Mouse (Mus musculus): ENCODE data around the gene Mpc1.

Gene Mpc1

DNA sequence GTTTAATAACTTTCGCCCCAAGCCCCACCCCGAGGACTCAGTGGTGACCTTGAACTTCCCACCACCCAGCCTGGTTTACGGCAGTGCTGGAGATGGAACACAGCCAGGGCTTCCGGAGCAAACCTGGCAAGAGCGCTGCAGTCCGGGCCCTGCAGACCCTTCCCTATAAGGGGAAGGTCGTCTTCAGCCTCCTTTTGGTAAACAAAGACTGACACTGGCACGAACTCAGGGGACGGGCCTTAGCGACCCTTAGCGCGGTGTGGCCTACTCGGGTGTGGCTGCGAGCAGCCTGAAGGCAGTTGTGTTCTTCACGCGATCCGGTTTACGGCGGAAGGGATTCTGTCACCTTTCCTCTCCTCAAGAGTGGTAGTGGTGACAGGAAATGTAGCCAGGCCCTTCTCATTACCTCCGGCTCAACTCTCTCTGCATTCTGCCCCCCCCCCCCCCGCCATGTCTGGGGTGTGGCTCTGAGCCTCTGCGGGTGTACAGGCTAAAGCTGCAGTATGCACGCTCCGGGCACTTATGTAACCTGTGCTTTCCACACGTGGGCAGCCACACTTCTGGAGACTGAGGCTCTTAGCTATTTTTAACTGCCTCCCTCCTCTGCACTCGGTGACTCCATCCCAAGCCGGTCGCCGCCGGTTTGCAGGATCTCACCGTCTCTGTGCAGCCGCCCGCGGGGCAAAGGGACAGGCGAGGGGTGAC is at the start of gene Mpc1:
Gene Mpc1 (plus strand): TSS at position 84 of the 705 bp plus-strand sequence.
- peak; percentile 92 to 93 for DNase-seq (ENCODE audit: inconsistent age in 2 of 2, low spot score in 1 of 2)

DNA sequence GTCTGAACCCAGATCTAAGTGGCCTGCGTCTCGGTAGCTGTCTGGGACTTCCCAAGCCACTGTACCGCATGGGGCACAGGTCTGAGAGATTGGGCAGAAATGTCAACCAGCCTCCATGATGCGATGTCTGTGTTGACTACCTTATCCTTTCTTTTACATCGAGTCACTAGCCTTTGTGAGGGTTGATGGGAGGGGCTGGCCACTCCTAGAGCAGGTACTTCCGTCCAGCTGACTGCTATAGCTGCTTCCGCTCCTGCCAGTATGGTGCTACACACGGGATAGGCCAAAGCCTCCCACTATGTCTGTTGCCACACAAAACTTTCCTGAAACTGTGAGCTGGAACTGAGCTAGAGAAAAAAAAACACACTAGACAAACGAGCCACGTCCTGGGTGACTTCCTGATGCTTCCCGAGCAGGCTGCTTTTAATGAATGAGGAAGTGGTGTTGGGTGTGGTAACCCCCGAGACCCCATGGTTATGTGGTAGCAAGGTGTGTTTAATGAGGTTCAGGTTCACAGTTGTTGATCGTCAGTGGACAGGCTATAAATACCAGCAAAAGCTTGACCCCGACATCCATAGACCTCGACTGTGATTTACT is 49.0 kb upstream of the Mpc1 start:
- peak in 1 of 2 experiments; percentile 45 for DNase-seq (ENCODE audit: inconsistent age in 2 of 2, low spot score in 1 of 2)

GRCm38 (mm10) chr17:8234537-8234936 is 48.2 kb upstream of the Mpc1 start:
- DNase-seq (ENCODE audit: inconsistent age in 2 of 2, low spot score in 1 of 2): no peak

DNA sequence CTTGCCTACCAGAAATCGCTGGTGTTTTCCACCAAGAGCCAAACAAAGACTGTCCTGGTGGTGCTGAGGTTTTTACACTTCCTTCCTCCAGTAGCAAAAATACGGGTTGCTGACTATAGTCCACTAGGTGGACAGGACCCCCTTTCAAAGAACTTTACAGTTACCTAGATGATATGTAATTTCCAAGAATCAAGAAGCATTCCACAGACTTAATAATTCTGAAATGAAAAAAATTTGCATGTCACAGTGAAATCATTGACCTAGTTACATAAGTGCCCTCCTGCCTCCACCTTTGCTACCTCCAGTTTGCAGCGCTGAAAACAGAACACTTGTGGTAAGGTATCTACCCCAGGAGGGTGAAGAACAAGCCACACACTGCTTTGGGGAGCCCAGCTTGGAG is 47.0 kb upstream of the Mpc1 start, which contains the start of gene Ccr6:
Gene Ccr6 (plus strand): TSS at position 301 of the 400 bp plus-strand sequence.
- DNase-seq (ENCODE audit: inconsistent age in 2 of 2, low spot score in 1 of 2): peak in 1 of 2 experiments; percentile 44

- peak in 1 of 2 experiments; percentile 28 for DNase-seq (ENCODE audit: inconsistent age in 2 of 2, low spot score in 1 of 2)
Measured at GRCm38 (mm10) chr17:8238012-8238710, 44.5 kb upstream of the Mpc1 start.

DNA sequence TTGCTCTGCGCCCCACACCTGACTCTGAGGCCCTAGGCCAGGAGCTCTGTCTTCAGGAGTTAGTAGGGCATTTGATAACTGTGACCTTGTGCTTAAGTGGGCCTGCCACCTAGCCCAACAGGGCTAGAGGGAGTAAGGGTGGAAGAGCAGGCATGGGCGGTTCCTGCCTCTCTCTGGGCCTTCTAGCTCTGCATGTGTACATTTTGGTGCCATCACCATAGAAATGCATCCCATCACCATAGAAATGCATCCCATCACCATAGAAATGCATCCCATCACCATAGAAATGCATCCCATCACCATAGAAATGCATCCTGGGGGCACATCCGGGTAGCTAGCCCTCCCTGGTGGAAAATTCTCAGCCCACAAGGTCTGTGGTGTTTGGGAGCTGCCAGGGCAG is 43.1 kb upstream of the Mpc1 start:
- DNase-seq (ENCODE audit: inconsistent age in 2 of 2, low spot score in 1 of 2): no peak

- no peak for DNase-seq (ENCODE audit: inconsistent age in 2 of 2, low spot score in 1 of 2)
Measured at GRCm38 (mm10) chr17:8240517-8240916, 42.2 kb upstream of the Mpc1 start.

GRCm38 (mm10) chr17:8241645-8242044 is 41.1 kb upstream of the Mpc1 start:
- no peak for DNase-seq (ENCODE audit: inconsistent age in 2 of 2, low spot score in 1 of 2)

DNA sequence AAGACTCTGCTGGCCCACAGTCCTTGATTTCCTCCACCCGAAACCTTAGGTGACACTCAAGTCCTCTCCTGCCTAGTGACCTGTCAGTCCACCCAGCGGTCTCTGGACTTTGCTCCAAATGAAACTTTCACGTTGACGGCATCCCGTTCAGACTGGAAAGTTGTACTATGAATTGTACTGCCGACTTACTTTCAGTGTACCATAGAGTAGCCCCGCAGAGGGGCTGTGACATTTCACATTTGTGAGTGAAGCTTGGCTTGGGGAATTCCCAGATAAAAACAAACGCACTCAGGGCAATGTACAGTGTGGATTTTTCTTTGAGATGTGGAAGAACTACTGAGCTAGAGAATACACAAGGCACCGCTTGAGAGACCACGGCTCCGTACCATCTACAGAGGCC is 40.5 kb upstream of the Mpc1 start:
- DNase-seq (ENCODE audit: inconsistent age in 2 of 2, low spot score in 1 of 2): no peak

DNA sequence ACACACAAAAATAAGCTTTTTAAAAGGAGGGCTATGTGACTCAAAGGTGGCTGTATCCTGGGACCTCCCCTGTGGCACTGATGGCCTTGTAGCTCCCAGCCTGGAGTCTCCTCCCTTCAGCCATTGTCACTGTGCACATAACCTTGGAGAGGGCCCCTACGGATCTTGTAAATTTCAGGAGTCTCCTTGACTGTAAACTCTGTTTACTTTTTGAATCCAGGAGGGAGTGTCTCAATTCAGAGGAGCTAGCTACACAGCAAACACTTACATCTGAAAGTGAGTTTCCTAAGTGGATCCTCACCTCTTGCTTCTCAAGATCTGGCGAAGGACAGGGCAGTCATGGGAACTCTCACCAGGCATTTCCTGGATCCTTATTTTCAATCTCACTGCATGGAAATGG is 38.6 kb upstream of the Mpc1 start:
- no peak for DNase-seq (ENCODE audit: inconsistent age in 2 of 2, low spot score in 1 of 2)

DNA sequence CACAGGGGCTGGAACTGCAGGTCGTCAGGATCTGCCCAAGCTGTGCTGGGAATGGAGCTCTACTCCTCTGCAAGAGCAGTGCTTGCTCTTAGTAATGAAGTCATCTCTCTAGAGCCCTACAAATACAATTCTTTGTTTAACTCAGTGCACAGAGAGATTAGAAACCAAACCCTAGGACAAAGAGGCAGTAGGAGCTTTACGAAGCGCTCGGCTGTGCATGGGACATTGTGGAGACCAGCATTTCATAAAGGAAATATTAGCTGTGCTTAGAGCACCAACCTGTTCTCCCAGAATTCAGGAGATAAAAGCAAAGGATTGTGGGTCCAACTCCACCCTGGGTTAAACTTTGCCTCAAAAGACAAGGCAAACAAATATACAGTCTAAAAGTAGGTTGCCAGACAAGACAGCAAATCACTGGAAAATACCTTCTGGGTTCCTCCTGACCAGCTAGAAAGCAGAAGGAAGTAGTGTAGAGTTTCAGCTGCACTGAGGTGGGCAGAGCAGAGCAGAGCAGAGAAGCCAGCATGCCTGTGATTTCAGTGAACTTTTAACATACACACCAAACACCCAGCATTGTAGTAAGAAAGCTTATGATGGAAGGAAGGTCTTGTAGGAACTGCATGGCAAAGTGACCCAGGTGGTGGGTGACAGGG is 36.5 kb upstream of the Mpc1 start:
- DNase-seq (ENCODE audit: inconsistent age in 2 of 2, low spot score in 1 of 2): no peak

GRCm38 (mm10) chr17:8251704-8252103 is 31.0 kb upstream of the Mpc1 start:
- no peak for DNase-seq (ENCODE audit: inconsistent age in 2 of 2, low spot score in 1 of 2)

- no peak for DNase-seq (ENCODE audit: inconsistent age in 2 of 2, low spot score in 1 of 2)
Measured at GRCm38 (mm10) chr17:8254268-8254667, 28.4 kb upstream of the Mpc1 start.

GRCm38 (mm10) chr17:8254914-8255313 is 27.8 kb upstream of the Mpc1 start:
- no peak for DNase-seq (ENCODE audit: inconsistent age in 2 of 2, low spot score in 1 of 2)

GRCm38 (mm10) chr17:8255583-8255982 is 27.1 kb upstream of the Mpc1 start:
- DNase-seq (ENCODE audit: inconsistent age in 2 of 2, low spot score in 1 of 2): no peak

- DNase-seq (ENCODE audit: inconsistent age in 2 of 2, low spot score in 1 of 2): no peak
Measured at GRCm38 (mm10) chr17:8256982-8257381, 25.7 kb upstream of the Mpc1 start.

DNA sequence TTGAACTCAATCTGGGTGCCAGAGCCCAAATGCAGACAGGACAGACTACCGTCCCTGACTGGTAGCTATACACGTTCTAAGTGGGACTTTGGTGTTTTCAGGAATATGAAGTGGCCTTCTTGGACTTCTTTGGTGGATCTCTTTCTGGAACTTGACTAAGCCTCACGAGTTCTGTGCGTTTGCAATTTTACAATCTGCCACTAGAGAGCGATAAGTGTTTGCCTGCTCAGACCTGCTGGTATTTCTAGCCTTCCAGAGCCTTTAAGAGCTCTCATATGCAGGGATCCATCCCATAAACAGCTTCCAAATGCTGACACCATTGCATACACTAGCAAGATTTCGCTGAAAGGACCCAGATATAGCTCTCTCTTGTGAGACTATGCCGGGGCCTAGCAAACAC is 18.1 kb upstream of the Mpc1 start:
- peak; percentile 52 to 89 for DNase-seq (ENCODE audit: inconsistent age in 2 of 2, low spot score in 1 of 2)

DNA sequence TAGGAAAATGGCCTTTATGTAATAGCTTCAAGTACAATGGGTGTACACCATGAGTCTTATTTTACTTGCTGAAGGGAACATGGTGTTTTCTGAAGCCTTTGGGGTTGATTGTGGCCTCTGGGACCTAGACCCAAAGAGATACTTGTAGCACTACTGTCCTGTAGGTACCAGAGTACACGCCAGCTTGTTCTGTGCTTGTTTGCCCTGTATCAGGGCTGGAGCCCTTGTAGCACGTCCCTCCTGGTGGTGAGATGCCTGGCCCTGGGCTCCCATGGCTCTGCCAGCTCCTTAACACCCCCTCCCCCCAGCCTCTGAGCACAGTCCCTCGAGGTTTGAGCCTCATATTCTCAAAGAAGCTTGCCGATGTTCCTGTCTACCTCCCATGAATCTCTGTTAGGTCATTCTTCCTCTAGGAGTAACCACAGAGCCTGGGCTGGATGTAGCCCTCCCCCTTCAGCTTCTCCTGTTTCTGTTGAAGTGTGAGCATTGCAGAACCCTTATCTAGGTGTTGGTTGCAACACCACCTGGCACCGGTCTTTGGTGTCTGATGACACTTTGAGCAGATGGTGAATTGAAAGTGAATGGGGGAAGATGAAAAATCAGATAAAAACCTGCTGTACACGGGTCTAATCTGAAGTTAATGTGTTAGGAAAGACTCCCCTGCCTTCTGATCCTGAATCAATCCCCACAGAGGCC is 10.5 kb upstream of the Mpc1 start:
- no peak for DNase-seq (ENCODE audit: inconsistent age in 2 of 2, low spot score in 1 of 2)

DNA sequence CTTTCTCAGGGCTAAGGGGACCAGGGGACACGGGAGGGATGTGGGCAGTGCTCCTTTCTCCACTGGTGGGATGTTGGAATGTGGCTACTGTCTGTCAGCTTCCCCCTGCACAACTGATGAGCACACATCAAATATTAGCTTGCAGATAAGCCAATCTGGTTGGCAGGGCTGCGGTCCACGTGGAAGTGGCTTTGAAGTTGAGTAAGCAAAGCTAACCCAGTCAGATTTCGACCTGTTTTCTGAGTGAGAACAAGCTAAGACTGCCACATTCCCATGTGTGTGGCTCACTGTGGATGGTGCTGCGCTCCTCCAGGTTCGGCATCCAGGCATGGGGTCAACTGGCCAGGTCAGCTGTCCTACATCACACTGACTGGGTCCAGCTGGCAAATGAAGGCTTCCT is 9.8 kb upstream of the Mpc1 start:
- DNase-seq (ENCODE audit: inconsistent age in 2 of 2, low spot score in 1 of 2): no peak

DNA sequence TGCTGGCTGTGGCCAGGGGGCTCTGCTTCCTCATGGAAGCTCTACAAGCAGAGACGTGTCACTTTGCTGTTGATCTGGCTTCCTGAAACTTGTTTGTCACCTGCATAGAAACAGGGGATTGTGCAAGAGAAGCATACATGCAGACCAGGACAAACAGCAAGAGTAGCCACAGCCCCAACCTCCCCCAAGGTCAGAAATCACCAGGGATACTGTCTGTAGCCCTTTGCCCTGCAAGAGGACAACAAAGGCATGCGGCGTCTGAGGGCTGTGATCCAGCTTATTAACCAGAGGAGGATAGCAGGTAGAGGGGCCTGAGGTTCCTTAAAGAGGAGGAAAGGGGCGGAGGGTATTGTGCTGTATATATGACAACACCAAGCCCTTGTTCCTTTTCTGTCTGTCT is 6.6 kb upstream of the Mpc1 start:
- DNase-seq (ENCODE audit: inconsistent age in 2 of 2, low spot score in 1 of 2): no peak

GRCm38 (mm10) chr17:8276680-8277079 is 6.0 kb upstream of the Mpc1 start:
- DNase-seq (ENCODE audit: inconsistent age in 2 of 2, low spot score in 1 of 2): no peak

All from adrenal gland, adult (tissue).